Comparison of ENCODE assay signal across 38 mouse cellular contexts in the genomic region with DNA sequence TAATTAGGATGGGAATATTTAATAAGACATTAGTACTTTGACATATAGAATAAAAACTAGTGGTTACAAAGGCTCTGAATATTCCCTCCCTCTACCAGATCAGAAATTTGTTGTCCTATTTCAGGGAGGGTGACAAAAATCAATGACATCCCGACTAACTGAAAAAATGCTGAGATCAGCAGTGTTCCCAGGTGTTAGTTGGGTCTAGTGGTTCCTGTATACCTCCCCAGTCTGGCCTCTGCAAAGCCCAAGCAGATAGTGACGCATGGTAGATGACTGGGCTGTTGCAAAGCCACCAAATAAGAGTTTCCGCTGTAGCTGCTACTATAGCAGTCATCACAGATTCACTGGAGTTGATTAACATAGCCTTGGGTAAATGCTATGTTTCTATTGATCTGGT. TPM values are rescaled to one million over a fixed set of nuclear protein-coding genes. Genes with fewer than 3 reads are reported as not detected.
"Had no signal": no experiment of that assay in that cellular context is flagged by ENCODE, and none has a peak within 500 bp of the region (broad histone marks: within the 10 kb centered on the region; RNA-seq: fewer than 3 reads in every experiment).

No protein-coding gene starts in this region.

- H3K4me1 ChIP-seq: heart, embryonic 12.5 days; heart, embryonic 13.5 days; heart, embryonic 15.5 days; hindbrain, embryonic 10.5 days; hindbrain, embryonic 12.5 days; hindbrain, embryonic 13.5 days; hindbrain, embryonic 15.5 days; intestine, embryonic 15.5 days; kidney, embryonic 15.5 days had no signal

- H3K36me3 ChIP-seq: heart, embryonic 12.5 days; heart, embryonic 13.5 days; heart, embryonic 15.5 days; hindbrain, embryonic 10.5 days; hindbrain, embryonic 12.5 days; hindbrain, embryonic 13.5 days; hindbrain, embryonic 15.5 days; intestine, embryonic 15.5 days; kidney, embryonic 15.5 days had no signal

- H3K4me3 ChIP-seq: heart, embryonic 12.5 days; heart, embryonic 13.5 days; heart, embryonic 15.5 days; hindbrain, embryonic 10.5 days; hindbrain, embryonic 12.5 days; hindbrain, embryonic 13.5 days; hindbrain, embryonic 15.5 days; intestine, embryonic 15.5 days; kidney, embryonic 15.5 days; layer of hippocampus, adult 2 months; left cerebral cortex, adult 2 months had no signal

- H3K9ac ChIP-seq: heart, embryonic 12.5 days; heart, embryonic 13.5 days; heart, embryonic 15.5 days; hindbrain, embryonic 12.5 days; hindbrain, embryonic 13.5 days; hindbrain, embryonic 14.5 days; hindbrain, embryonic 15.5 days; intestine, embryonic 15.5 days; kidney, embryonic 15.5 days had no signal

- H3K27ac ChIP-seq: heart, embryonic 13.5 days; heart, embryonic 15.5 days; hindbrain, embryonic 10.5 days; hindbrain, embryonic 12.5 days; hindbrain, embryonic 13.5 days; hindbrain, embryonic 14.5 days; hindbrain, embryonic 15.5 days; hindbrain, postnatal 0 days; intestine, embryonic 15.5 days; kidney, embryonic 15.5 days; kidney, postnatal 0 days; layer of hippocampus, adult 2 months; left cerebral cortex, adult 2 months had no signal

- DNase-seq: heart, postnatal 10 days; heart, postnatal 14 days; heart, postnatal 4 days; kidney, adult 11 months; kidney, adult 18-20 months; kidney, adult 2 months; kidney, adult 8-10 months; kidney, adult 9 months; kidney, postnatal 10 days; kidney, postnatal 14 days; kidney, postnatal 25 days; kidney, postnatal 36 days; kidney, postnatal 4 days; layer of hippocampus, adult 9-11 months; layer of hippocampus, postnatal 36 days had no signal

- H3K9me3 ChIP-seq: heart, embryonic 13.5 days; heart, embryonic 15.5 days; hindbrain, embryonic 10.5 days; hindbrain, embryonic 12.5 days; hindbrain, embryonic 13.5 days; hindbrain, embryonic 15.5 days; intestine, embryonic 15.5 days had no signal

RNA-seq across cellular contexts. Expression of a gene that starts 59.9 kb away (rescaled TPM):
- total RNA-seq: heart, postnatal 10 days; heart, postnatal 14 days; heart, postnatal 25 days; heart, postnatal 4 days; hematopoietic stem cell, adult 5-6 weeks; hindbrain, postnatal 0 days; layer of hippocampus, adult 18-20 months; layer of hippocampus, adult 2 months; layer of hippocampus, adult 8-10 months; layer of hippocampus, postnatal 10 days; layer of hippocampus, postnatal 14 days; layer of hippocampus, postnatal 25 days; layer of hippocampus, postnatal 36 days; left cerebral cortex, adult 18-20 months; left cerebral cortex, adult 2 months; left cerebral cortex, adult 8-10 months had no signal
